8 mouse cellular contexts compared by ENCODE assay signal in genomic region chr11:98412797-98413301, GRCm38 (mm10). TPM values are rescaled to one million over a fixed set of nuclear protein-coding genes. Genes with fewer than 3 reads are reported as not detected.
DNase-seq lines count a peak whose midpoint lies in the region; ATAC-seq and TF ChIP-seq lines count a peak whose summit lies in the region.

No protein-coding gene starts in this region.

- peaks cover 10% of the 10 kb centered on the region for H3K4me1 ChIP-seq in ES-Bruce4 (ENCODE audit: control insufficient read depth, insufficient read depth, low read length)
- peaks cover 25% of the 10 kb centered on the region for H3K4me1 ChIP-seq in forebrain, embryonic 16.5 days (replicated peaks; ENCODE audit: control insufficient read depth, insufficient read depth, low read length)
- H3K4me1 ChIP-seq in midbrain, embryonic 12.5 days, result peaks cover 38% of the 10 kb centered on the region

- TF ChIP-seq POLR2A in ES-Bruce4 (IDR thresholded peaks at IDR 0.05; ENCODE audit: insufficient read depth, low read length), result no peak

- TF ChIP-seq CTCF in ES-Bruce4 (IDR thresholded peaks at IDR 0.05; ENCODE audit: low read depth, low read length), result no peak

- no peak for TF ChIP-seq EP300 in ES-Bruce4 (IDR thresholded peaks at IDR 0.05; ENCODE audit: insufficient read depth, low read depth, low read length)

- H3K27ac ChIP-seq in ES-Bruce4 (ENCODE audit: insufficient read depth, low read length), result no peak overlapping the region
- H3K27ac ChIP-seq in forebrain, embryonic 16.5 days (ENCODE audit: low read length), result peak overlapping the region; percentile 29
- peak overlapping the region; percentile 67 for H3K27ac ChIP-seq in midbrain, embryonic 12.5 days (replicated peaks)

- DNase-seq in CD4-positive, CD25-positive, alpha-beta regulatory T cell, adult 2 months (ENCODE audit: low read depth, low spot score), result peak; percentile 17
- DNase-seq in kidney, postnatal 10 days, result peak; percentile 75
- no peak for DNase-seq in layer of hippocampus, adult 9-11 months
- no peak for DNase-seq in left cerebral cortex, adult 18-20 months (ENCODE audit: low spot score in 2 of 2)

- H3K27me3 ChIP-seq in ES-Bruce4 (ENCODE audit: control insufficient read depth, insufficient read depth, low read length, poor library complexity, severe bottlenecking), result no peaks in the 10 kb centered on the region
- H3K27me3 ChIP-seq in forebrain, embryonic 16.5 days (replicated peaks; ENCODE audit: control insufficient read depth, insufficient read depth, low read length), result peaks cover 10% of the 10 kb centered on the region
- H3K27me3 ChIP-seq in midbrain, embryonic 12.5 days, result peaks cover 43% of the 10 kb centered on the region

- WGBS in forebrain, embryonic 16.5 days, result 0% methylated on average over 40 of the region's 40 CpGs
- WGBS in midbrain, embryonic 12.5 days, result under 1% methylated on average over 40 of the region's 40 CpGs

- peak overlapping the region; percentile 70 for H3K4me3 ChIP-seq in ES-Bruce4 (ENCODE audit: low read depth, low read length)
- peak overlapping the region; percentile 62 for H3K4me3 ChIP-seq in forebrain, embryonic 16.5 days (replicated peaks; ENCODE audit: low read length)
- peak overlapping the region; percentile 79 for H3K4me3 ChIP-seq in midbrain, embryonic 12.5 days

- H3K9ac ChIP-seq in ES-Bruce4 (ENCODE audit: low read depth, poor library complexity, severe bottlenecking), result peak overlapping the region; percentile 92
- peak overlapping the region; percentile 63 for H3K9ac ChIP-seq in forebrain, embryonic 16.5 days (replicated peaks; ENCODE audit: low read depth, low read length)
- peak overlapping the region; percentile 80 for H3K9ac ChIP-seq in midbrain, embryonic 12.5 days (replicated peaks)

- peak overlapping the region; percentile 99 for H3K4me2 ChIP-seq in forebrain, embryonic 16.5 days (ENCODE audit: low read length)
- peak overlapping the region; percentile 97 for H3K4me2 ChIP-seq in midbrain, embryonic 12.5 days (replicated peaks)

- no peaks in the 10 kb centered on the region for H3K36me3 ChIP-seq in ES-Bruce4 (ENCODE audit: control insufficient read depth, insufficient read depth, low read length, poor library complexity, severe bottlenecking)
- no peaks in the 10 kb centered on the region for H3K36me3 ChIP-seq in forebrain, embryonic 16.5 days (ENCODE audit: control insufficient read depth, insufficient read depth)
- no peaks in the 10 kb centered on the region for H3K36me3 ChIP-seq in midbrain, embryonic 12.5 days

- ATAC-seq in CD4-positive, CD25-positive, alpha-beta regulatory T cell, adult 4 months, result no peak
- peak; percentile 34 for ATAC-seq in forebrain, embryonic 16.5 days
- peak; percentile 56 for ATAC-seq in midbrain, embryonic 12.5 days (ENCODE audit: low FRiP score, low read depth)

- H3K9me3 ChIP-seq in ES-Bruce4 (replicated peaks; ENCODE audit: control insufficient read depth, insufficient read depth, low read length, poor library complexity, severe bottlenecking), result no peaks in the 10 kb centered on the region
- no peaks in the 10 kb centered on the region for H3K9me3 ChIP-seq in forebrain, embryonic 16.5 days (ENCODE audit: control insufficient read depth, low read length)
- no peaks in the 10 kb centered on the region for H3K9me3 ChIP-seq in midbrain, embryonic 12.5 days

RNA-seq across cellular contexts. Expression of gene Erbb2, which starts 0.6 kb away (rescaled TPM):
- polyA plus RNA-seq in CD4-positive, CD25-positive, alpha-beta regulatory T cell, adult 4 months (2017; shearing (Covaris generic)), result under 1 TPM; 0.07 to 0.23 TPM
- polyA plus RNA-seq in ES-Bruce4 (2011; ENCODE audit: insufficient read depth, insufficient read length, low read depth, missing spikeins), result 11.0 and 12.4 TPM in 2 replicates
- polyA plus RNA-seq in forebrain, embryonic 16.5 days (2015; fragmentation: Nextera tagmentation; extraction: Ambion mirVana), result 4.9 and 6.2 TPM in 2 replicates
- 14.9 and 17.4 TPM in 2 replicates for polyA plus RNA-seq in midbrain, embryonic 12.5 days (2016; fragmentation: Nextera tagmentation; extraction: Ambion mirVana)
- 1 to 10 TPM; 2.0 to 2.2 TPM for total RNA-seq in left cerebral cortex, adult 18-20 months (2021)

RNA-seq across cellular contexts. Expression of gene Pgap3, which starts 12.6 kb away (rescaled TPM):
- 10 to 100 TPM in 1 of 2 experiments, 1 to 10 TPM in 1; 6.7 to 11.6 TPM for polyA plus RNA-seq in CD4-positive, CD25-positive, alpha-beta regulatory T cell, adult 4 months (2017; shearing (Covaris generic))
- 4.5 and 5.0 TPM in 2 replicates for polyA plus RNA-seq in ES-Bruce4 (2011; ENCODE audit: insufficient read depth, insufficient read length, low read depth, missing spikeins)
- polyA plus RNA-seq in forebrain, embryonic 16.5 days (2015; fragmentation: Nextera tagmentation; extraction: Ambion mirVana), result 7.4 and 9.4 TPM in 2 replicates
- 9.0 and 9.3 TPM in 2 replicates for polyA plus RNA-seq in midbrain, embryonic 12.5 days (2016; fragmentation: Nextera tagmentation; extraction: Ambion mirVana)
- total RNA-seq in left cerebral cortex, adult 18-20 months (2021), result 10 to 100 TPM in 1 of 2 experiments, 1 to 10 TPM in 1; 9.4 to 10.3 TPM

RNA-seq across cellular contexts. Expression of gene Mien1, which starts 25.9 kb away (rescaled TPM):
- polyA plus RNA-seq in CD4-positive, CD25-positive, alpha-beta regulatory T cell, adult 4 months (2017; shearing (Covaris generic)), result 100 to 1,000 TPM; 150 to 155 TPM
- 65.1 and 67.2 TPM in 2 replicates for polyA plus RNA-seq in ES-Bruce4 (2011; ENCODE audit: insufficient read depth, insufficient read length, low read depth, missing spikeins)
- 243 and 253 TPM in 2 replicates for polyA plus RNA-seq in forebrain, embryonic 16.5 days (2015; fragmentation: Nextera tagmentation; extraction: Ambion mirVana)
- polyA plus RNA-seq in midbrain, embryonic 12.5 days (2016; fragmentation: Nextera tagmentation; extraction: Ambion mirVana), result 158 and 163 TPM in 2 replicates
- total RNA-seq in left cerebral cortex, adult 18-20 months (2021), result 100 to 1,000 TPM; 104 to 110 TPM

RNA-seq across cellular contexts. Expression of gene Pnmt, which starts 26.6 kb away (rescaled TPM):
- polyA plus RNA-seq in CD4-positive, CD25-positive, alpha-beta regulatory T cell, adult 4 months (2017; shearing (Covaris generic)), result not detected
- not detected in 2 replicates for polyA plus RNA-seq in ES-Bruce4 (2011; ENCODE audit: insufficient read depth, insufficient read length, low read depth, missing spikeins)
- polyA plus RNA-seq in forebrain, embryonic 16.5 days (2015; fragmentation: Nextera tagmentation; extraction: Ambion mirVana), result 0.21 and 0.86 TPM in 2 replicates
- polyA plus RNA-seq in midbrain, embryonic 12.5 days (2016; fragmentation: Nextera tagmentation; extraction: Ambion mirVana), result 0.15 TPM in 1 of 2 replicates, not detected in the other
- under 1 TPM; 0.30 to 0.74 TPM for total RNA-seq in left cerebral cortex, adult 18-20 months (2021)

RNA-seq across cellular contexts. Expression of gene Tcap, which starts 29.2 kb away (rescaled TPM):
- polyA plus RNA-seq in CD4-positive, CD25-positive, alpha-beta regulatory T cell, adult 4 months (2017; shearing (Covaris generic)), result not detected
- polyA plus RNA-seq in ES-Bruce4 (2011; ENCODE audit: insufficient read depth, insufficient read length, low read depth, missing spikeins), result not detected in 2 replicates
- polyA plus RNA-seq in forebrain, embryonic 16.5 days (2015; fragmentation: Nextera tagmentation; extraction: Ambion mirVana), result 0.23 and 0.26 TPM in 2 replicates
- polyA plus RNA-seq in midbrain, embryonic 12.5 days (2016; fragmentation: Nextera tagmentation; extraction: Ambion mirVana), result 0.19 and 0.33 TPM in 2 replicates
- 1 to 10 TPM; 6.9 to 8.1 TPM for total RNA-seq in left cerebral cortex, adult 18-20 months (2021)

Comparison
In these comparisons a context has a peak if more than half of its experiments do, and no peak if none do; other contexts are left out.
1. DNase-seq: peak in CD4-positive, CD25-positive, alpha-beta regulatory T cell, adult 2 months (single experiment) and kidney, postnatal 10 days (single experiment); none in layer of hippocampus, adult 9-11 months (single experiment) and left cerebral cortex, adult 18-20 months (0 of 2).
2. Peak in every context shown above with its lines, with median percentiles within 50 percentile points of each other: H3K4me3 ChIP-seq and H3K9ac ChIP-seq.